Mouse (Mus musculus): ENCODE data around the gene Spata45.

DNA sequence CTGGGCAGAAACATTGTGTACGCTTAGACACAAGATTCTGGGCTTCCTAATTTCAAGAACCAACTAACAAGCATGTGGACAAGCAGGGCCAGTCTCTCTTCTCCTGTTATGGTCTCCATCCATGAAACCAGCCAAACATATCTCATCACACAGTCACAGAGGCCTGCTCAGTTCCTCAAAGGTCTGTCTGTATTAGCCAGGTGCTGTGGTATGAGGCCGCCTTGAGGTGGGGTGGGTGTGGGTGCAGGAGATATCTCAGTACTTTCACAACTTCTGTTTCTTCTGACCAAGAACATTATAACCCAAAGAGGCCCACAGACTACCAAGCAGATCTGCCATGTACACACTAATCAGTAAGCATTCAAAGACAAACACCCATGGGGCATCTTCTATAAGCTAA, 8.8 kb downstream of the Spata45 start:
- no peak for TF ChIP-seq CTCF (IDR thresholded peaks at IDR 0.05; ENCODE audit: control insufficient read depth, insufficient read depth, insufficient replicate concordance, low read depth, low read length)
- no peak for TF ChIP-seq POLR2A (IDR thresholded peaks at IDR 0.05; ENCODE audit: control insufficient read depth, low read depth, low read length)
